Mouse (Mus musculus) liver, adult 2 months (tissue): ENCODE measurements around the gene Mrpl10.

Experiments used
- CTCF ChIP-seq: fragments of 200-500 bp; IDR thresholded peaks from 2 replicates; pipeline ENCODE4 v1.5.1; 2011; ENCODE audit warnings: low read depth, low read length, control low read depth
- POLR2A ChIP-seq: fragments of 200-500 bp; IDR thresholded peaks from 2 replicates; pipeline ENCODE4 v1.6.1; 2011; ENCODE audit warnings: low read length, control low read depth; ENCODE audit not compliant: insufficient read depth; ENCODE audit errors: extremely low read depth

- TF ChIP-seq CTCF: no peak
- no peak for TF ChIP-seq POLR2A
Measured at GRCm38 (mm10) chr11:97031977-97032376, 9.4 kb upstream of the Mrpl10 start.
